Mouse (Mus musculus): Measurements from ENCODE around the gene Espn.

DNA sequence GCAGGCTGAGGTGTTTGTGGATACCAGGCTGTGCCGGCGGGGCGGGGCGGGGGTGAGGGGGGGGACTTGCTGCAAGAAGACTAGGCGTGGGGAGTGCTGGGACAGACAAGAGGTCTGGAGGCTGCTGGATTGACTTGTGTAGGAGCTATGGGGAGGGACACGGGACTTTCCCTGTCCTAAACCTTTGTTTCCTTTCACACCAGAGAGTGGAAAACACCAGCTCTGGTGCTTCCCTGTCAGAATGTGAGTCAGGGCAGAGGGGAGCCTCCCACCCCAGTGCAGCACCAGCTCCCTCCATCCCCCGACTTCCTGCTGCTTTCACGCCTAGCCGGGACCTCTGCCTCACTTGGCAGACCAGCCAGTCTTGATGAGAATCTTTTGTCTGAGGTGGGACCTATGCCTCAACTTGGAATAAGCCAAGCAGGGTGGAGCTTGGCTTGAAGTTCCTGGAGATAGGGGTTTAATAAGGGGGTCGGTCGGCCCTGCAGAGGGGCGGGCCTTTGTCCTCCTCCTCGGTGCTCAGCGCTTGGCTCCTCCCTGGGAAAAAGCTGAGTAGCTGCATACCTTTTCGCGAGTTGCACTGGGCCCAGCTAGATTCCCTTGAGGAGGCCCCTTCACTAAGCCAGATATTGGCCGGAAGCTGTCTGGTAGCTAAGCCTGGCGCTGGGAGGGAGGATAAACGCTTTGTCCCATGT lies 33.5 kb upstream of the Espn start:
- no peak for TF ChIP-seq CTCF (IDR thresholded peaks at IDR 0.05)
- TF ChIP-seq EP300 (IDR thresholded peaks at IDR 0.05) = peak; percentile 56; the same call in 1 of the 2 replicates

Data from lung, postnatal 0 days (tissue).